Mouse (Mus musculus): Measurements from ENCODE around the gene Auts2. TPM values are rescaled to one million over a fixed set of nuclear protein-coding genes. Genes with fewer than 3 reads are reported as not detected.

The Auts2 gene
- total RNA-seq, 1 experiment from 2014 or later, result 10.4 TPM

- ATAC-seq (replicated peaks; ENCODE audit: low read depth, poor library complexity, severe bottlenecking), result no peak
Measured at GRCm38 (mm10) chr5:132458498-132458897, 84.6 kb downstream of the Auts2 start.

GRCm38 (mm10) chr5:132452381-132452780 is 90.8 kb downstream of the Auts2 start:
- ATAC-seq (replicated peaks; ENCODE audit: low read depth, poor library complexity, severe bottlenecking), result 0 out of 2 replicates have a peak, but pooled peaks have one; percentile 25

GRCm38 (mm10) chr5:132450071-132450470 is 93.1 kb downstream of the Auts2 start:
- no peak for ATAC-seq (replicated peaks; ENCODE audit: low read depth, poor library complexity, severe bottlenecking)

GRCm38 (mm10) chr5:132448401-132449066 is 94.6 kb downstream of the Auts2 start:
- no peak for ATAC-seq (replicated peaks; ENCODE audit: low read depth, poor library complexity, severe bottlenecking)

GRCm38 (mm10) chr5:132445213-132445954 is 97.8 kb downstream of the Auts2 start:
- ATAC-seq (replicated peaks; ENCODE audit: low read depth, poor library complexity, severe bottlenecking), result no peak

GRCm38 (mm10) chr5:132442948-132443347 is 100.2 kb downstream of the Auts2 start:
- no peak for ATAC-seq (replicated peaks; ENCODE audit: low read depth, poor library complexity, severe bottlenecking)

GRCm38 (mm10) chr5:132438414-132438813 is 104.7 kb downstream of the Auts2 start:
- ATAC-seq (replicated peaks; ENCODE audit: low read depth, poor library complexity, severe bottlenecking), result no peak

- no peak for ATAC-seq (replicated peaks; ENCODE audit: low read depth, poor library complexity, severe bottlenecking)
Measured at GRCm38 (mm10) chr5:132437994-132438393, 105.2 kb downstream of the Auts2 start.

- no peak for ATAC-seq (replicated peaks; ENCODE audit: low read depth, poor library complexity, severe bottlenecking)
Measured at GRCm38 (mm10) chr5:132437478-132437877, 105.7 kb downstream of the Auts2 start.

- no peak for ATAC-seq (replicated peaks; ENCODE audit: low read depth, poor library complexity, severe bottlenecking)
Measured at GRCm38 (mm10) chr5:132436901-132437300, 106.2 kb downstream of the Auts2 start.

GRCm38 (mm10) chr5:132436473-132436872 is 106.7 kb downstream of the Auts2 start:
- no peak for ATAC-seq (replicated peaks; ENCODE audit: low read depth, poor library complexity, severe bottlenecking)

GRCm38 (mm10) chr5:132435401-132435800 is 107.7 kb downstream of the Auts2 start:
- no peak for ATAC-seq (replicated peaks; ENCODE audit: low read depth, poor library complexity, severe bottlenecking)

- ATAC-seq (replicated peaks; ENCODE audit: low read depth, poor library complexity, severe bottlenecking), result peak; percentile 89
Measured at GRCm38 (mm10) chr5:132433377-132434115, 109.6 kb downstream of the Auts2 start.

GRCm38 (mm10) chr5:132429363-132429762 is 113.8 kb downstream of the Auts2 start:
- no peak for ATAC-seq (replicated peaks; ENCODE audit: low read depth, poor library complexity, severe bottlenecking)

GRCm38 (mm10) chr5:132426342-132426741 is 116.8 kb downstream of the Auts2 start:
- ATAC-seq (replicated peaks; ENCODE audit: low read depth, poor library complexity, severe bottlenecking), result no peak

GRCm38 (mm10) chr5:132425792-132426309 is 117.3 kb downstream of the Auts2 start:
- ATAC-seq (replicated peaks; ENCODE audit: low read depth, poor library complexity, severe bottlenecking), result peak; percentile 71

- no peak for ATAC-seq (replicated peaks; ENCODE audit: low read depth, poor library complexity, severe bottlenecking)
Measured at GRCm38 (mm10) chr5:132410338-132410852, 132.7 kb downstream of the Auts2 start.

- ATAC-seq (replicated peaks; ENCODE audit: low read depth, poor library complexity, severe bottlenecking), result no peak
Measured at GRCm38 (mm10) chr5:132408892-132409575, 134.1 kb downstream of the Auts2 start.

- no peak for ATAC-seq (replicated peaks; ENCODE audit: low read depth, poor library complexity, severe bottlenecking)
Measured at GRCm38 (mm10) chr5:132400556-132400955, 142.6 kb downstream of the Auts2 start.

GRCm38 (mm10) chr5:132399486-132399885 is 143.7 kb downstream of the Auts2 start:
- ATAC-seq (replicated peaks; ENCODE audit: low read depth, poor library complexity, severe bottlenecking), result no peak
